Mouse (Mus musculus) frontal cortex, postnatal 10 days (tissue): ENCODE results near the gene Slitrk1.

Source experiments
- DNase-seq, 2 experiments: peaks; one replicate each; pipeline ENCODE4 v3.0.0; 2022; ENCODE audit warnings: low spot score in 2 of 2, mixed read lengths in 1 of 2

Slitrk1 gene

DNA sequence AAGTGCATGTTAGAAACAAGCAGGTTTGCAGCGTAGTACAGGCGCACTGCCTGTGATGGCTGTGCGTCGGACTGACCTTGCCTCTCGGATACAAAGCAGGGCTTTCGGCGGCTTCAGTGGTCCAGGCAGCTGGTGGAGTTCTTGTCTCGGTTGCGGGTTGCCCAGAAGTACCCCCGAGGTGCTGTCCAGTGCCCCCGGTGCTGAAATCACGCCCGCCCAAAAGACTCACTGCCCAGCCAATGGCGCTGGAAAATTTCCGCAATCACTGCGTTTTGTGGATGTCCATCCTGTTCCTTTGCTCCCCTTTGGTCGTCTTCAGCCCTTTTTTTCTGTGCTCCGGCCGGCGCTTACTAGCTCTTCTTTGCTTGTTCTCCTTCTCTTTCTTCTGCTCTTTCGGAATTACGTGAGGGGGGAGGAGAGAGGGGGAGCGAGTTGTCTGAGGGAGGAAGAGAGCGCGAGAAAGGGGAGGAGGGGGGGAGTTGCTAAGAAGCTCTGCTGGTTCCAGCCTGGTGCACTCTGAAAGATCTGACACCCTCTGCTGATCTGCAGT, at the start of gene Slitrk1:
TSS of gene Slitrk1 (minus strand) at position 445 of the 550 bp plus-strand sequence.
- DNase-seq: peak; percentile 56 to 75

DNA sequence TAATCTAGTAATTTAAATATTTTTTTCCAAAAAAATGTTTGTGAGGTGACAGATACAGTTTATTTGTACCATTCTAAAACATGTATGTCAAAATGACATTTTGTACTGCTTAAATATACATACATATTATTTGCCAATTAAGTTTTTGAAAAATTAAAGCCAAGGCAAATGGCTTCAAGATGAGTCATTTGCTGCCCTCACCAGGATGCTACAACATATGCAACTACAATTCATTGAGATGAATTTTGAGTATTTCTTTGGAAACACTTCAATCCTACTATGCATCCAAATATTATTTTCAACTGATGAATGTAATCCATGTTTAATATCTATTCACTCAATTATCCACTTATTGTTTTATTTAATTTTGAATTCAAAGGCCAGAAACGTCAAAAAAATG, 21.8 kb upstream of the Slitrk1 start:
- no peak for DNase-seq

DNA sequence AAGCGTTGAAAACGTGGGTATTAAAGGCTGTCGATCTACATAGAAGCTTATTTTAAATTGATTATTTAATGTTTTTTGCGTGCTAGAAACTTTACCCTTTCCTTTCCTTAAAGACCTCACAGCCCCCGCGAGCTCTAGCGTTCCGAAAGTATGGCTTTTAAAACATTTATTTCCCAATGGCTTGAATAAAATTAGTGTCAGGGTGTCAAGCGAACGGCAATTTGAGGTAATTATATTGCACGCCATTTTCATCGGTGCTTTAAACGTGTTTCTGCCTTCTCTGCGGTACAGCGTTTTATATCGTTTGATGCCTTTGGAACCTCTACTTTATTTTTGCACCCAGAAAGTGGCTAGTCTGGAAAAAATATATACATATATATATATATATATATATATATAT, 378 bp upstream of the Slitrk1 start:
- no peak for DNase-seq

DNA sequence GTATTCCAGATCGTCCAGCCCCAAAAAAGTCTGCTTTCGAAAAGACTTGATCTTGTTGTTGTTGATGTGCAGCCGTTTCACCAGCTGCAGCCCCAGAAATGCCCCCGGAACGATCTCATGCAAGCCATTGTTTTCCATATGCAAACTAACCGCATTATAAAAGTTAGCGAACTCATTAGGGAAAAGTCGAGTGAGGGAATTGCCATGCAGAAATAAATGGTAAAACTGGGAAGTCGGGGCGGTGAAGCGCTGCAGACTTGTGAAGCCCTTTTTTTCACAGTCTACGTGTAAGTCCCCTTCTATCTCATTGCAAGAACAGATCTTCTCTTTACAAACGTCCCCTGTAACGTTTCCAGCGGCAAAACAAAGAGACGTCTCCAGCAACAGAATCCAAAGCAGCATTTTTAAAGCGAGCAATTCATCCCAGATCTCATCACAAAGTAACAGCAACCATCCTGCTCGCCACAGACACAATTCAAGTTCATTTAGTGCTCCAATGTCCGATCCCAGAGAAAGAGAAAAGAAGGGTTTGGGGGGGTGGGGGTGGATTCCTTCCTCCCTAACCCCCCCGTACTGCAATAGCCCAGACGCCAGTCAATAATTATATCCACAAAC, 975 bp downstream of the Slitrk1 start:
- peak in 1 of 2 experiments; percentile 12 for DNase-seq

DNA sequence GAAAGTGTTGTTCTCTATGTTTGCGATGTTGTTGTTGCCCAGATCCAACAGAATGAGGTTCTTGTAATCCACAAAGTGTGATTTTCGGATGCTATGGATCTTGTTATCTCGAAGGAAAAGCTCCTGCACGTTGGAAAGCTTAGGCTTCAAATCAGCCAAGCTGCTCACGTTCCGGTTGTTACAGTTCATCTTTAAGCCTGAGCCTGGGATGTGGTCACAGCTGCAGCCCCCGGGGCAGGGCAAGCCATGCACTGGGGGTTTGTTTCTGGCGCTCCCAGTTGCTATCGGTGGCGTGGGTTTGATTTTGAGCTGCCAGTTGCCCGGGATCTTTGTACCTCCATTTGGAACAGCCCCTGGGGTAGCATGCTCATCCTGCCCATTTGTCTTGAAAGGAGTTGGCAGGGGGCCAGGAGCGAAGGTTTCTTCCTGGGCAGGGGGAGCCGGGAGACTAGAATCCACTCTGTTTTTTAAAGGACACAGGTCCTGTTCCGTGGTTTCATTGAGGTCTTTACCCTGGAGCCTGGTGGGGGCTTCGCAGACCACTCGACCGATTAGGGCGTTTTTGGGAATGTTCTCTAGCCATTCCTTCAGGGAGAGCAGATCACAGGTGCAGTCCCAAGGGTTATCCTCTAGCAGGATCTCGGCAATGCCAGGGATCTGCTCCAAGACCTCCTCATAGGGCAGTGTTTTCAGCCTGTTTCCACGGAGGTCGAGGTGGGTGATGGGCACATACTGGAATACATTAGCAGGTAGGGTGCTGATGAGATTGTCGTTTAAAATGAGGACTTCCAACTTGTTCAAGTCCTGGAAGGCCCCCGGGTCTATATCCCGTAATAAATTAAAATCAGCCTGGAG, 1.7 kb downstream of the Slitrk1 start:
- peak; percentile 34 to 54 for DNase-seq

DNA sequence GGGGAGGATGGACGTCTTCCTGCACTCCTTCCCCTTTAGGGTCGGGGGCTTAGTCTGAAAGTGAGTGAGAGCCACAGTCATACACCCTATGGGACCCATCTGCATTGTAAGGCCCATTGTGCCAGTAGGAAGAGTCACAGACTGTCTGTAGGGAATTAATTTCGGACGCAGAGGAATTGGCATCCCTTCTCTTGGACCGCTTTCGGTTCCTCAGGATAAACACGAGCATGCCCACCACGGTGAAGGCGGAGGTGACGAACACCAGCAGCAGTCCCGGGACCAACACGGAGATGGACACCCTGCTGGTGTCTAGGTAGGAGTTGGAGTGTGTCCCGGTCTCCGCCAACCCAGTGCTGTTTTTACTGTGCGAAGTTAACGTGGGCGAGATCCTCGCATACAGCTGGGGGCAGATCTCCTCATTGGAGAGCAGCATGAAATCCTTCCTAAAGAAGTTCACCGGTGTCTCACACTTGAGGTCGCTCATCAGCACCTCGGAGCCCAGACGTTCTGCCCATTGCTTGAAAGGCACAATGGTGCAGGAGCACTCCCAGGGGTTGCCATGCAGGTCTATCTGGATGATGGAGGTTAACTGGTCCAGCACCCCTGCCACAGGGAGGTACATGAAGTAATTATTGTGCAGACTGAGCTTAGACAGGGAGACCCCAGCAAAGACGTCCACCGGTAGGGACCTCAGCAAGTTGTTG, 2.7 kb downstream of the Slitrk1 start:
- peak; percentile 37 to 39 for DNase-seq

DNA sequence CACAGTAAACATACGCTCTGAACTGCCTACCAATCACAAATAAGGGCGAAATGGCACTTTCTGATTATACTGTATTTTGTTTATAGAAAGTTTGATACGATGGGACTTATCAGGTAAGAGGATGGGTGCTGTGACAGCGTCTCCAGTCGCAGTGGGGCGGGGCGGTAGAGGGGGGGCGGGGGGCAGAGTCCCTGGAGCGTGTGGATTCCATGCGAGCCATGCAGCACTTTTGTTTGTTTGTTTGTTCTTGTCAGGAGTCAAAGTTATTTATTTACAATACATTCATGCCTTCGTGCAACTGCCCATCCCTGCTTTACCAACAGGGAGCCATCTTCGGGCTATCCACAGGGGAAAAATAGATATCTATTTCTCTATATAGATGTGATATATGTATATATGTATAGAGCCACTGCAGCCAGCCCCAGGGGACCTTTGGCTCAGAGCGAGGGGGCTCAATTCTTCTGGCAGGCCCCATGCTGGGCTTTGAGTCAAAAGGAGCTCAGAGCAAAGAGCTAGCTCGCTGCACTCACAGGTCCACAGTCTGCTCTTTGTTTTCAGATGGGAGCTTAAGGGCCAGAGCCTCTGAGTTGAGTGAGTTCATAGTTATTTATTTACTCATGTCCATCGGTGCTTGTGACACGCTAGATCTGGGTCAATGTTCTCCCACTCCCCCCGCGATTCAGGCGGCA, 3.4 kb downstream of the Slitrk1 start:
- DNase-seq: no peak

DNA sequence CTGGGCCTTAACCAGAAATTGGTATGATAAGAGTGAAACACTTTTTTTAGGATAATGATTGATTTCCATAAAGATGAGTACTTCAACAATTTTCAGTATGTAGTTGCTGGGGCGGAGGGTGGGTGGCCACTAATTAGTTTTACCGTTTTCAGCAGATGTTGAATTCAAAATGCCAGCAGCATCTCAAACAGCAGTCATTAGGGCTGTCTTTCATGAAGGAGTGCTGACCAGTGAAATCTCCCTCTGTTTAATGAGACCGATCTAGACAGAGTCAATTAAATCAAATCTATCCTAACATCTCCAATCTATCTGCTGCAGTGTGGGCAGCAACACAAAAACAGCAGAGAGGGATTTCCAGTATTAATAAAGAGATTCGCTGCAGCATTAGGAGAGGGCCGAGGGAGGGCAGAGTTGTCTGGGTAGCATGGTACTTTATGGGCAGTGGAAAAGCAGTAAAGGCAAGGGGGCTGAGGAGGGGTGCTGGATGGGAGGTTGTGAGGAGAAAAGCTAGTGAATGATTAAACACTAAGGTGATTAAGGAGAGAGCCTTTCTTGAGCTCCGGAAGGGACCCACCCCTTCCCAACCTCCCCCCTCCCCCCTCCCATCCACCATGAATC, 4.5 kb downstream of the Slitrk1 start:
- DNase-seq: no peak

DNA sequence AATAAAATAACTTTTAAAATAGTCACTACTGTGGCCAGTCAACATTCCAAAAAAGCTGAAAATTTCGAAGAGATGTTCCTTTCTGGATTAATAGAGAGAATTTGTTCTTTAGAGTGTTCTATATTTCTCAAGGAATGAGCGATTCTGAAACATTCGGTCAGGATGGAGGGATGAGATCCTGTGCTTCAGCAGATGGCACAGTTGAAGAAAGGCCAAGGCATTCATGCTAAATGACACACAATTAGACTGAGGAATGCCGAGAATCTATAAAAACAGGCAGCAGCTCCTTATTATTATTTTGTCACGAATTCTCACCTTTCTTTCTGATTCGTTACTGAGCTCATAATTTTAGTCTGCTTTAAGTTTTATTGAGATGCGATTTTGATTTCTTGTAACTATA, 15.4 kb downstream of the Slitrk1 start:
- DNase-seq: no peak

DNA sequence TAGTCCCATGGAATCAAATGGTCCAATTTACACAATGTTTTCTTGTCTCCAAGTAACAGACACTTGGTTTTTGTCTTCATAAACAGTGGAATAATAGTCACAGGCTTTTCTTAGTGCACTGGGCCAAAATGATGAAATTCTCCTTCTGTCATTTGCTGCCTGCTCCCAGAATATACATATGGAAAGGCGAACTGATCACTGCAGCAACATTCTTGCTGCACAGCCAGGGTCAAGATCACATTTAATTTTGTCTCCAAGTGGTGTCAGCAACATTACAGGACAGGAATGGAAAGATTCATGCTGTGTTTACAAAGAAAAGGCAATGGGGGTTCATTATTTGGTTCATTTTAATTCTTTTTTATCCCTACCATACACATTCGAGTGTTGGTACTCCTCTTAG, 18.5 kb downstream of the Slitrk1 start:
- no peak for DNase-seq

DNA sequence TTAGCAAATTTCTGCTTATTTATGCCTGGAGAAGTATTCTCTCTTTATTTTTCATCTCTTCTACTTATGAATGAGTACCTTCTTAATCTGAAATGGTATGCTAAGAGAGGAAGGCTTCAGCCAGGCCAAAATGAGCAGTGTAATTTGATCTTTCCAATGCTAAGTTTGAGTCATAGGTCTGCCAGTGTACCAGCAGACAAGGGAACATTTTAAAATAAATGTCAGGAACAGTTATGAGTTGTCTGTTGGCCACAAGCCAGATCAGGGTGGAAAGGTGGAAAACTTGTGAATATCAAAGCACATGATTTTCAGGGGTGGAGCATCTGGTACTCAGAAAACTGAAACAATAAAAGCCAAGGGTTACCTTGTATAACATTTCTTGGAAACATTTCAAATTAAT, 46.1 kb downstream of the Slitrk1 start:
- no peak for DNase-seq

DNA sequence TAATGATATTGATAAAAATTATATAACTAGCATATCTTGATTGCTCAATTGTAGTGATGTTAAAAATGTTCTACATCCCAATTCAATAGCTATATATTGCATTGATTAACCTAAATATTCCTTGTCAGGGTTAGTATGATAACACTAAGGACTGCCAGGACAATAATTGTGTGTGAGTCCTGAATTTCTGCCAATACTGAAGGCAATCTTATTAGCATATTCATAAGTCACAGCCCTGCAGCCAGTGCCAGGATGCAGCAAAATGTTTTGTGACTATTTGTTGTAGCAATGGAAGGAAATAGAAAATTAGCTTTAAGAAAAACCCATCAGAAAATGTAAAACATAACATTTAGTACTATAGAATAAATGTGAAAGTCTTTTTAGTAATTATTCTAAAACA, 49.3 kb downstream of the Slitrk1 start:
- DNase-seq: no peak

DNA sequence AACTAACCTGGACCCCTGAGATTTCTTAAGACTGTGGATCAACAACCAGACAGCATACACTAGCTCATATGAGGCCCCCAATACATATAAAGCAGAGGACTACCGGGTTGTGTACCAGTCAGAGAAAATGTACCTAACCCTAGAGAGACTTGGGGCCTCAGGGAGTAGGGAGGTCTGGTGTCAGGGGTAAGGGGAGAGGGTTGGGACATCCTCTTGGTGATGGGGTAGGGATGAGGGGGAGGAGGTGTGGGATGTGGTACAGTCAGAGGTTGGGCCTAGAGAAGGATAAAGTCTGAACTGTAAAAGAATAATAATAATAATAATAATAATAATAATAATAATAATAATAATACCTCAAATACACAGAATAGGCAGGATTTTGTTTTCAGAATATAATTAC, 54.6 kb downstream of the Slitrk1 start:
- no peak for DNase-seq
